Mouse (Mus musculus) adipocyte (in vitro differentiated cells): ENCODE results near the gene Rhoh.

Experiments
- DNase-seq: peaks from one replicate; pipeline ENCODE4 v3.0.0-alpha.2; 2016; ENCODE audit warnings: low spot score

The Rhoh gene

GRCm38 (mm10) chr5:65860281-65861000 is 572 bp upstream of the Rhoh start:
- no peak for DNase-seq

- no peak for DNase-seq
Measured at GRCm38 (mm10) chr5:65862217-65862927, 1.4 kb downstream of the Rhoh start.

- no peak for DNase-seq
Measured at GRCm38 (mm10) chr5:65863349-65863749, 2.3 kb downstream of the Rhoh start.

- DNase-seq = no peak
Measured at GRCm38 (mm10) chr5:65864486-65864885, 3.5 kb downstream of the Rhoh start.

GRCm38 (mm10) chr5:65864946-65865345 is 3.9 kb downstream of the Rhoh start:
- DNase-seq = no peak

- DNase-seq = no peak
Measured at GRCm38 (mm10) chr5:65866591-65866990, 5.6 kb downstream of the Rhoh start.

GRCm38 (mm10) chr5:65867380-65868116 is 6.5 kb downstream of the Rhoh start:
- DNase-seq = no peak

GRCm38 (mm10) chr5:65868419-65868818 is 7.4 kb downstream of the Rhoh start:
- DNase-seq = no peak

- DNase-seq = no peak
Measured at GRCm38 (mm10) chr5:65869660-65870059, 8.6 kb downstream of the Rhoh start.

- no peak for DNase-seq
Measured at GRCm38 (mm10) chr5:65871276-65871875, 10.4 kb downstream of the Rhoh start.

GRCm38 (mm10) chr5:65873212-65873611 is 12.2 kb downstream of the Rhoh start:
- DNase-seq = no peak

- DNase-seq = no peak
Measured at GRCm38 (mm10) chr5:65875269-65875668, 14.3 kb downstream of the Rhoh start.

GRCm38 (mm10) chr5:65878367-65878766 is 17.4 kb downstream of the Rhoh start:
- DNase-seq = no peak

- DNase-seq = no peak
Measured at GRCm38 (mm10) chr5:65881254-65881653, 20.2 kb downstream of the Rhoh start.

- DNase-seq = no peak
Measured at GRCm38 (mm10) chr5:65882476-65883205, 21.6 kb downstream of the Rhoh start.

GRCm38 (mm10) chr5:65883355-65883754 is 22.3 kb downstream of the Rhoh start:
- DNase-seq = no peak

- DNase-seq = no peak
Measured at GRCm38 (mm10) chr5:65885699-65886443, 24.9 kb downstream of the Rhoh start.

GRCm38 (mm10) chr5:65888102-65888501 is 27.1 kb downstream of the Rhoh start:
- DNase-seq = no peak

GRCm38 (mm10) chr5:65888998-65889397 is 28.0 kb downstream of the Rhoh start:
- no peak for DNase-seq

GRCm38 (mm10) chr5:65891251-65891826 is 30.3 kb downstream of the Rhoh start:
- DNase-seq = no peak
